In genomic region chr19:25000153-25000552, GRCm38 (mm10) we compare ENCODE assay signal across 8 mouse cellular contexts. TPM values are rescaled to one million over a fixed set of nuclear protein-coding genes. Genes with fewer than 3 reads are reported as not detected.
DNase-seq lines count a peak whose midpoint lies in the region; ATAC-seq and TF ChIP-seq lines count a peak whose summit lies in the region.

No protein-coding gene starts in this region.

- H3K4me2 ChIP-seq in forebrain, embryonic 16.5 days (ENCODE audit: low read length): peak overlapping the region; percentile 99
- H3K4me2 ChIP-seq in limb, embryonic 14.5 days (replicated peaks; ENCODE audit: low read depth, low read length, severe bottlenecking): peak overlapping the region; percentile 99
- peak overlapping the region; percentile 98 for H3K4me2 ChIP-seq in stomach, embryonic 14.5 days (replicated peaks; ENCODE audit: low read depth, low read length)

- no peak for TF ChIP-seq CTCF in spleen, adult 2 months (IDR thresholded peaks at IDR 0.05; ENCODE audit: extremely low read depth, insufficient read depth, insufficient read length, insufficient replicate concordance)

- H3K27ac ChIP-seq in spleen, adult 2 months (ENCODE audit: insufficient read depth, low read length): peak overlapping the region; percentile 4; the same call in 1 of the 2 replicates
- H3K27ac ChIP-seq in forebrain, embryonic 16.5 days (ENCODE audit: low read length): no peak overlapping the region
- no peak overlapping the region for H3K27ac ChIP-seq in limb, embryonic 14.5 days (replicated peaks; ENCODE audit: low read depth, low read length)
- no peak overlapping the region for H3K27ac ChIP-seq in stomach, embryonic 14.5 days (ENCODE audit: low read length)

- peak overlapping the region; percentile 75 for H3K4me3 ChIP-seq in spleen, adult 2 months (ENCODE audit: extremely low read depth, insufficient read depth, insufficient read length)
- H3K4me3 ChIP-seq in forebrain, embryonic 16.5 days (replicated peaks; ENCODE audit: low read length): no peak overlapping the region
- H3K4me3 ChIP-seq in limb, embryonic 14.5 days (replicated peaks; ENCODE audit: low read length): peak overlapping the region; percentile 65
- H3K4me3 ChIP-seq in stomach, embryonic 14.5 days (ENCODE audit: low read depth, low read length): peak overlapping the region; percentile 67

- H3K9ac ChIP-seq in forebrain, embryonic 16.5 days (replicated peaks; ENCODE audit: low read depth, low read length): no peak overlapping the region
- no peak overlapping the region for H3K9ac ChIP-seq in limb, embryonic 14.5 days (ENCODE audit: low read depth, low read length, severe bottlenecking)
- no peak overlapping the region for H3K9ac ChIP-seq in stomach, embryonic 14.5 days (replicated peaks; ENCODE audit: low read depth, low read length)

- TF ChIP-seq POLR2A in spleen, adult 2 months (IDR thresholded peaks at IDR 0.05; ENCODE audit: low read depth, low read length): no peak
- TF ChIP-seq POLR2A in limb, embryonic 14.5 days (IDR thresholded peaks at IDR 0.05; ENCODE audit: borderline replicate concordance, extremely low read depth, insufficient read depth, insufficient read length): no peak

- H3K4me1 ChIP-seq in spleen, adult 2 months (ENCODE audit: control insufficient read depth, insufficient read depth, insufficient read length): peaks cover 10% of the 10 kb centered on the region
- peaks cover 13% of the 10 kb centered on the region for H3K4me1 ChIP-seq in forebrain, embryonic 16.5 days (replicated peaks; ENCODE audit: control insufficient read depth, insufficient read depth, low read length)
- peaks cover 10% of the 10 kb centered on the region for H3K4me1 ChIP-seq in limb, embryonic 14.5 days (ENCODE audit: control insufficient read depth, insufficient read depth, low read length)
- H3K4me1 ChIP-seq in stomach, embryonic 14.5 days (ENCODE audit: control insufficient read depth, insufficient read depth, low read length): peaks cover 11% of the 10 kb centered on the region

- WGBS in spleen, adult 2 months: 17% methylated on average over 9 of the region's 9 CpGs
- 37% methylated on average over 9 of the region's 9 CpGs for WGBS in forebrain, embryonic 16.5 days
- WGBS in limb, embryonic 14.5 days: 21% methylated on average over 9 of the region's 9 CpGs
- WGBS in stomach, embryonic 14.5 days: 16% methylated on average over 9 of the region's 9 CpGs

- DNase-seq in spleen, adult 2 months (ENCODE audit: low read depth in 1 of 2, low spot score in 2 of 2): no peak
- no peak for DNase-seq in spleen, postnatal 36 days (ENCODE audit: low spot score in 2 of 2)
- DNase-seq in limb, embryonic 14.5 days (ENCODE audit: low spot score): no peak
- DNase-seq in layer of hippocampus, postnatal 36 days: no peak
- no peak for DNase-seq in natural killer cell, adult 2 months (ENCODE audit: low spot score in 2 of 2)
- DNase-seq in adrenal gland, postnatal 4 days (ENCODE audit: low spot score in 2 of 2): no peak

- no peak for ATAC-seq in forebrain, embryonic 16.5 days
- no peak for ATAC-seq in limb, embryonic 14.5 days (ENCODE audit: low FRiP score, low read depth)
- ATAC-seq in stomach, embryonic 14.5 days (ENCODE audit: insufficient number of reproducible peaks, insufficient read depth, low FRiP score, low read depth): no peak

- no peaks in the 10 kb centered on the region for H3K9me3 ChIP-seq in forebrain, embryonic 16.5 days (ENCODE audit: control insufficient read depth, low read length)
- no peaks in the 10 kb centered on the region for H3K9me3 ChIP-seq in limb, embryonic 14.5 days (ENCODE audit: control insufficient read depth, low read length)
- H3K9me3 ChIP-seq in stomach, embryonic 14.5 days (ENCODE audit: control insufficient read depth, low read depth, low read length): no peaks in the 10 kb centered on the region

- no peaks in the 10 kb centered on the region for H3K36me3 ChIP-seq in spleen, adult 2 months (ENCODE audit: control insufficient read depth, insufficient read depth, low read length)
- no peaks in the 10 kb centered on the region for H3K36me3 ChIP-seq in forebrain, embryonic 16.5 days (ENCODE audit: control insufficient read depth, insufficient read depth)
- no peaks in the 10 kb centered on the region for H3K36me3 ChIP-seq in limb, embryonic 14.5 days (ENCODE audit: control insufficient read depth, insufficient read depth, low read length)
- no peaks in the 10 kb centered on the region for H3K36me3 ChIP-seq in stomach, embryonic 14.5 days (ENCODE audit: control insufficient read depth, insufficient read depth, low read length)

- no peaks in the 10 kb centered on the region; the same call in 1 of the 2 replicates for H3K27me3 ChIP-seq in spleen, adult 2 months (ENCODE audit: control insufficient read depth, insufficient read depth, low read length)
- H3K27me3 ChIP-seq in forebrain, embryonic 16.5 days (replicated peaks; ENCODE audit: control insufficient read depth, insufficient read depth, low read length): peaks cover 56% of the 10 kb centered on the region
- peaks cover 41% of the 10 kb centered on the region for H3K27me3 ChIP-seq in limb, embryonic 14.5 days (ENCODE audit: control insufficient read depth, insufficient read depth, low read length)
- H3K27me3 ChIP-seq in stomach, embryonic 14.5 days (ENCODE audit: control insufficient read depth, insufficient read depth, low read length): 0 out of 2 replicates have a peak, but pooled peaks cover 9% of the 10 kb centered on the region

RNA-seq across cellular contexts. Expression of gene Dock8, which starts 0.8 kb away (rescaled TPM):
- 36.6 and 47.5 TPM in 2 replicates for polyA plus RNA-seq in spleen, adult 2 months (2012; rRNA removed)
- 0.56 and 1.4 TPM in 2 replicates for polyA plus RNA-seq in forebrain, embryonic 16.5 days (2015; fragmentation: Nextera tagmentation; extraction: Ambion mirVana)
- 4.3 and 4.8 TPM in 2 replicates for polyA plus RNA-seq in limb, embryonic 14.5 days (2012; rRNA removed)
- polyA plus RNA-seq in limb, embryonic 14.5 days (2014; fragmentation: Nextera tagmentation; extraction: Ambion mirVana): 4.8 and 8.3 TPM in 2 replicates
- polyA plus RNA-seq in stomach, embryonic 14.5 days (2014; fragmentation: Nextera tagmentation; extraction: Ambion mirVana): 10.7 and 12.2 TPM in 2 replicates
- total RNA-seq in layer of hippocampus, postnatal 36 days (2021): 1 to 10 TPM; 2.9 to 3.8 TPM
- 10 to 100 TPM; 15.3 to 18.3 TPM for total RNA-seq in adrenal gland, postnatal 4 days (2021)

RNA-seq across cellular contexts. Expression of gene Cbwd1, which starts 38.7 kb away (rescaled TPM):
- 0.45 and 0.56 TPM in 2 replicates for polyA plus RNA-seq in spleen, adult 2 months (2012; rRNA removed)
- polyA plus RNA-seq in forebrain, embryonic 16.5 days (2015; fragmentation: Nextera tagmentation; extraction: Ambion mirVana): 17.2 and 18.2 TPM in 2 replicates
- 7.7 and 12.3 TPM in 2 replicates for polyA plus RNA-seq in limb, embryonic 14.5 days (2012; rRNA removed)
- polyA plus RNA-seq in limb, embryonic 14.5 days (2014; fragmentation: Nextera tagmentation; extraction: Ambion mirVana): 17.6 and 18.8 TPM in 2 replicates
- 19.8 and 23.0 TPM in 2 replicates for polyA plus RNA-seq in stomach, embryonic 14.5 days (2014; fragmentation: Nextera tagmentation; extraction: Ambion mirVana)
- total RNA-seq in layer of hippocampus, postnatal 36 days (2021): 10 to 100 TPM; 13.3 to 14.1 TPM
- total RNA-seq in adrenal gland, postnatal 4 days (2021): 10 to 100 TPM; 15.1 to 16.6 TPM
